Mouse (Mus musculus) stomach, postnatal 0 days (tissue): ENCODE measurements around the gene Mapk8ip3.

Experiments used
- CTCF ChIP-seq: IDR thresholded peaks from 2 replicates; pipeline ENCODE4 v1.5.1; 2016; ENCODE audit warnings: antibody characterized with exemption, low read depth, mild to moderate bottlenecking, moderate library complexity
- EP300 ChIP-seq: optimal IDR thresholded peaks from 2 replicates; pipeline ENCODE3; 2016; ENCODE audit warnings: antibody characterized with exemption

DNA sequence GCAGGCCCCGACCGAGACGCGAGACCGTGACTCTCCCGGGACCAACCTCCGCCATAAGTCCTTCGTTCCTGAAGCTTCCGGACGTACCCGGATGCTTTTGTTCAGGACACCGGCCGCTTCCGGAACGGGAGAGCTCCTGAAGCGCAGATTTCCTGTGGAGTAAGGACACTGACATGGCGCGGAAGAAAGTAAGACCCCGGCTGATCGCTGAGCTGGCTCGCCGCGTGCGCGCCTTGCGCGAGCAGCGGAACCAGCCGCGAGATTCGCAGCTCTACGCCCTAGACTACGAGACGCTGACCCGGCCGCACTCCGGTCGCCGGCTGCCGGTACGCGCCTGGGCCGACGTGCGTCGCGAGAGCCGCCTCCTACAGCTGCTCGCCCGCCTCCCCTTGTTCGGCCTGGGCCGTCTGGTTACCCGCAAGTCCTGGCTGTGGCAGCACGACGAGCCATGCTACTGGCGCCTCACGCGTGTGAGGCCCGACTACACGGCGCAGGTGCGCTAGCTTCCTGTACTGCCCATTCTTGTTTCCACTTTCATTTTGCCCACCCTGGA, 41.7 kb downstream of the Mapk8ip3 start, which contains the start of the genes Eme2 and Mrps34:
- TF ChIP-seq EP300 (no peak), CTCF (no peak)
